Mouse (Mus musculus): ENCODE measurements around the gene Gpsm1. TPM values are rescaled to one million over a fixed set of nuclear protein-coding genes. Genes with fewer than 3 reads are reported as not detected.

Gpsm1 gene
- polyA plus RNA-seq, 1 experiment from 2014 or later, result 18.9 TPM

- peaks cover 9% of the 10 kb centered on the region for H3K27me3 ChIP-seq (replicated peaks; ENCODE audit: control insufficient read depth, insufficient read depth, low read length)
- no peaks in the 10 kb centered on the region for H3K9me3 ChIP-seq (ENCODE audit: control insufficient read depth, low read length)
- no peak for DNase-seq (ENCODE audit: low spot score)
- no peak overlapping the region for H3K9ac ChIP-seq (ENCODE audit: low read depth, low read length)
- WGBS, result 84% methylated on average over 10 of the region's 10 CpGs
- H3K4me3 ChIP-seq (ENCODE audit: low read depth, low read length), result no peak overlapping the region
- H3K36me3 ChIP-seq (ENCODE audit: control insufficient read depth, insufficient read depth, low read length), result no peaks in the 10 kb centered on the region
- peaks cover 3% of the 10 kb centered on the region; the same call in 1 of the 2 replicates for H3K4me1 ChIP-seq (replicated peaks; ENCODE audit: control insufficient read depth, insufficient read depth, low read length)
- no peak overlapping the region for H3K27ac ChIP-seq (ENCODE audit: low read depth, low read length)
- ATAC-seq (replicated peaks; ENCODE audit: low FRiP score), result no peak
- H3K4me2 ChIP-seq, result no peak overlapping the region
Observed at GRCm38 (mm10) chr2:26302005-26302503, 13.3 kb upstream of the Gpsm1 start.

- H3K4me2 ChIP-seq, result no peak overlapping the region
- no peaks in the 10 kb centered on the region for H3K9me3 ChIP-seq (ENCODE audit: control insufficient read depth, low read length)
- ATAC-seq (replicated peaks; ENCODE audit: low FRiP score) (no peak), DNase-seq (ENCODE audit: low spot score) (no peak)
- H3K27me3 ChIP-seq (replicated peaks; ENCODE audit: control insufficient read depth, insufficient read depth, low read length), result peaks cover 3% of the 10 kb centered on the region; the same call in 1 of the 2 replicates
- no peak overlapping the region for H3K4me3 ChIP-seq (ENCODE audit: low read depth, low read length)
- no peaks in the 10 kb centered on the region for H3K36me3 ChIP-seq (ENCODE audit: control insufficient read depth, insufficient read depth, low read length)
- H3K4me1 ChIP-seq (replicated peaks; ENCODE audit: control insufficient read depth, insufficient read depth, low read length), result no peaks in the 10 kb centered on the region; the same call in 1 of the 2 replicates
- no peak overlapping the region for H3K27ac ChIP-seq (ENCODE audit: low read depth, low read length)
- 34% methylated on average over 1 of the region's 1 CpGs for WGBS
- no peak overlapping the region for H3K9ac ChIP-seq (ENCODE audit: low read depth, low read length)
Observed at GRCm38 (mm10) chr2:26304711-26305110, 10.6 kb upstream of the Gpsm1 start.

GRCm38 (mm10) chr2:26305555-26305954, 9.8 kb upstream of the Gpsm1 start:
- Histone ChIP-seq H3K27ac (ENCODE audit: low read depth, low read length) (no peak overlapping the region), H3K9me3 (ENCODE audit: control insufficient read depth, low read length) (no peaks in the 10 kb centered on the region), H3K4me1 (replicated peaks; ENCODE audit: control insufficient read depth, insufficient read depth, low read length) (no peaks in the 10 kb centered on the region; the same call in 1 of the 2 replicates), H3K9ac (ENCODE audit: low read depth, low read length) (no peak overlapping the region), H3K27me3 (replicated peaks; ENCODE audit: control insufficient read depth, insufficient read depth, low read length) (no peaks in the 10 kb centered on the region), H3K4me2 (no peak overlapping the region), H3K4me3 (ENCODE audit: low read depth, low read length) (no peak overlapping the region), H3K36me3 (ENCODE audit: control insufficient read depth, insufficient read depth, low read length) (no peaks in the 10 kb centered on the region)
- DNase-seq (ENCODE audit: low spot score) (no peak), ATAC-seq (replicated peaks; ENCODE audit: low FRiP score) (no peak)
- WGBS, result 71% methylated on average over 2 of the region's 2 CpGs

GRCm38 (mm10) chr2:26306702-26307101, 8.6 kb upstream of the Gpsm1 start:
- H3K27me3 ChIP-seq (replicated peaks; ENCODE audit: control insufficient read depth, insufficient read depth, low read length), result no peaks in the 10 kb centered on the region
- H3K4me2 ChIP-seq, result no peak overlapping the region
- H3K9ac ChIP-seq (ENCODE audit: low read depth, low read length), result no peak overlapping the region
- no peaks in the 10 kb centered on the region; the same call in 1 of the 2 replicates for H3K4me1 ChIP-seq (replicated peaks; ENCODE audit: control insufficient read depth, insufficient read depth, low read length)
- DNase-seq (ENCODE audit: low spot score) (no peak), ATAC-seq (replicated peaks; ENCODE audit: low FRiP score) (no peak)
- H3K9me3 ChIP-seq (ENCODE audit: control insufficient read depth, low read length), result no peaks in the 10 kb centered on the region
- H3K27ac ChIP-seq (ENCODE audit: low read depth, low read length), result no peak overlapping the region
- H3K36me3 ChIP-seq (ENCODE audit: control insufficient read depth, insufficient read depth, low read length), result no peaks in the 10 kb centered on the region
- no peak overlapping the region for H3K4me3 ChIP-seq (ENCODE audit: low read depth, low read length)
- 81% methylated on average over 3 of the region's 3 CpGs for WGBS

- Histone ChIP-seq H3K4me3 (ENCODE audit: low read depth, low read length) (no peak overlapping the region), H3K27ac (ENCODE audit: low read depth, low read length) (peak overlapping the region; percentile 68), H3K4me2 (no peak overlapping the region), H3K4me1 (replicated peaks; ENCODE audit: control insufficient read depth, insufficient read depth, low read length) (peaks cover 6% of the 10 kb centered on the region), H3K36me3 (ENCODE audit: control insufficient read depth, insufficient read depth, low read length) (no peaks in the 10 kb centered on the region), H3K9me3 (ENCODE audit: control insufficient read depth, low read length) (no peaks in the 10 kb centered on the region), H3K27me3 (replicated peaks; ENCODE audit: control insufficient read depth, insufficient read depth, low read length) (no peaks in the 10 kb centered on the region), H3K9ac (ENCODE audit: low read depth, low read length) (no peak overlapping the region)
- DNase-seq (ENCODE audit: low spot score) (no peak), ATAC-seq (replicated peaks; ENCODE audit: low FRiP score) (no peak)
- WGBS, result 45% methylated on average over 10 of the region's 10 CpGs
Observed at GRCm38 (mm10) chr2:26309739-26310138, 5.6 kb upstream of the Gpsm1 start.

- no peaks in the 10 kb centered on the region for H3K9me3 ChIP-seq (ENCODE audit: control insufficient read depth, low read length)
- ATAC-seq (replicated peaks; ENCODE audit: low FRiP score), result no peak
- H3K4me2 ChIP-seq, result no peak overlapping the region
- no peaks in the 10 kb centered on the region for H3K36me3 ChIP-seq (ENCODE audit: control insufficient read depth, insufficient read depth, low read length)
- WGBS, result 67% methylated on average over 5 of the region's 5 CpGs
- 0 out of 2 replicates have a peak, but pooled peaks cover 2% of the 10 kb centered on the region for H3K27me3 ChIP-seq (replicated peaks; ENCODE audit: control insufficient read depth, insufficient read depth, low read length)
- DNase-seq (ENCODE audit: low spot score), result no peak
- H3K4me1 ChIP-seq (replicated peaks; ENCODE audit: control insufficient read depth, insufficient read depth, low read length), result peaks cover 21% of the 10 kb centered on the region
- no peak overlapping the region for H3K9ac ChIP-seq (ENCODE audit: low read depth, low read length)
- no peak overlapping the region for H3K27ac ChIP-seq (ENCODE audit: low read depth, low read length)
- no peak overlapping the region for H3K4me3 ChIP-seq (ENCODE audit: low read depth, low read length)
Observed at GRCm38 (mm10) chr2:26311936-26312335, 3.4 kb upstream of the Gpsm1 start.

GRCm38 (mm10) chr2:26312812-26313211, 2.5 kb upstream of the Gpsm1 start:
- ATAC-seq (replicated peaks; ENCODE audit: low FRiP score) (no peak), DNase-seq (ENCODE audit: low spot score) (no peak)
- H3K27ac ChIP-seq (ENCODE audit: low read depth, low read length), result no peak overlapping the region
- H3K4me2 ChIP-seq, result no peak overlapping the region
- no peak overlapping the region for H3K4me3 ChIP-seq (ENCODE audit: low read depth, low read length)
- peaks cover 26% of the 10 kb centered on the region for H3K4me1 ChIP-seq (replicated peaks; ENCODE audit: control insufficient read depth, insufficient read depth, low read length)
- whole genome bisulfite sequencing, result 51% methylated on average over 2 of the region's 2 CpGs
- H3K27me3 ChIP-seq (replicated peaks; ENCODE audit: control insufficient read depth, insufficient read depth, low read length), result 0 out of 2 replicates have a peak, but pooled peaks cover 2% of the 10 kb centered on the region
- no peak overlapping the region for H3K9ac ChIP-seq (ENCODE audit: low read depth, low read length)
- H3K36me3 ChIP-seq (ENCODE audit: control insufficient read depth, insufficient read depth, low read length), result no peaks in the 10 kb centered on the region
- no peaks in the 10 kb centered on the region for H3K9me3 ChIP-seq (ENCODE audit: control insufficient read depth, low read length)

GRCm38 (mm10) chr2:26313394-26313793, 1.9 kb upstream of the Gpsm1 start:
- H3K9me3 ChIP-seq (ENCODE audit: control insufficient read depth, low read length), result no peaks in the 10 kb centered on the region
- no peak overlapping the region for H3K4me2 ChIP-seq
- H3K4me1 ChIP-seq (replicated peaks; ENCODE audit: control insufficient read depth, insufficient read depth, low read length), result peaks cover 26% of the 10 kb centered on the region
- H3K9ac ChIP-seq (ENCODE audit: low read depth, low read length), result no peak overlapping the region
- ATAC-seq (replicated peaks; ENCODE audit: low FRiP score) (no peak), DNase-seq (ENCODE audit: low spot score) (no peak)
- WGBS, result 75% methylated on average over 1 of the region's 1 CpGs
- no peaks in the 10 kb centered on the region for H3K36me3 ChIP-seq (ENCODE audit: control insufficient read depth, insufficient read depth, low read length)
- 0 out of 2 replicates have a peak, but pooled peaks cover 2% of the 10 kb centered on the region for H3K27me3 ChIP-seq (replicated peaks; ENCODE audit: control insufficient read depth, insufficient read depth, low read length)
- H3K4me3 ChIP-seq (ENCODE audit: low read depth, low read length), result no peak overlapping the region
- no peak overlapping the region for H3K27ac ChIP-seq (ENCODE audit: low read depth, low read length)
